Mouse (Mus musculus): Measurements from ENCODE around the gene Prkcsh. TPM values are rescaled to one million over a fixed set of nuclear protein-coding genes. Genes with fewer than 3 reads are reported as not detected.
A peak's percentile ranks its signal among the peaks of the same experiment; 100 is the strongest.

The Prkcsh gene
- polyA plus RNA-seq, 1 experiment from 2014 or later, result 94.6 TPM

- Histone ChIP-seq H3K4me2 (peak overlapping the region; percentile 61), H3K4me3 (peak overlapping the region; percentile 24), H3K9me3 (no peaks in the 10 kb centered on the region), H3K27me3 (replicated peaks) (no peaks in the 10 kb centered on the region), H3K36me3 (replicated peaks) (peaks cover 7% of the 10 kb centered on the region; the same call in 1 of the 2 replicates), H3K4me1 (peaks cover 23% of the 10 kb centered on the region), H3K27ac (peak overlapping the region; percentile 42; the same call in 1 of the 2 replicates), H3K9ac (no peak overlapping the region)
- WGBS, result under 1% methylated on average over 32 of the region's 32 CpGs
- ATAC-seq (replicated peaks), result peak; percentile 31
Measured at GRCm38 (mm10) chr9:22054411-22055076, 51.9 kb downstream of the Prkcsh start.

GRCm38 (mm10) chr9:22055713-22056112 lies 53.1 kb downstream of the Prkcsh start:
- peaks cover 17% of the 10 kb centered on the region for H3K4me1 ChIP-seq
- 38% methylated on average over 29 of the region's 29 CpGs for WGBS
- no peak overlapping the region for H3K4me2 ChIP-seq
- H3K9me3 ChIP-seq, result no peaks in the 10 kb centered on the region
- no peaks in the 10 kb centered on the region for H3K27me3 ChIP-seq (replicated peaks)
- no peak for ATAC-seq (replicated peaks)
- no peak overlapping the region for H3K27ac ChIP-seq
- H3K9ac ChIP-seq, result no peak overlapping the region
- H3K36me3 ChIP-seq (replicated peaks), result peaks cover 8% of the 10 kb centered on the region; the same call in 1 of the 2 replicates
- H3K4me3 ChIP-seq, result no peak overlapping the region

GRCm38 (mm10) chr9:22056303-22056910 lies 53.8 kb downstream of the Prkcsh start:
- H3K9me3 ChIP-seq, result no peaks in the 10 kb centered on the region

GRCm38 (mm10) chr9:22057031-22057517 lies 54.5 kb downstream of the Prkcsh start:
- Histone ChIP-seq H3K9me3 (no peaks in the 10 kb centered on the region), H3K27me3 (replicated peaks) (no peaks in the 10 kb centered on the region), H3K4me2 (no peak overlapping the region), H3K4me3 (no peak overlapping the region), H3K36me3 (replicated peaks) (peaks cover 12% of the 10 kb centered on the region; the same call in 1 of the 2 replicates), H3K9ac (no peak overlapping the region), H3K27ac (no peak overlapping the region), H3K4me1 (peaks cover 15% of the 10 kb centered on the region)
- ATAC-seq (replicated peaks), result no peak
- WGBS, result 92% methylated on average over 9 of the region's 9 CpGs

More at GRCm38 (mm10) chr9:22056303-22056910, 53.8 kb downstream of the Prkcsh start:
- H3K4me3 ChIP-seq, result no peak overlapping the region
- no peak for ATAC-seq (replicated peaks)
- peaks cover 17% of the 10 kb centered on the region for H3K4me1 ChIP-seq
- H3K4me2 ChIP-seq, result no peak overlapping the region
- no peak overlapping the region for H3K9ac ChIP-seq
- WGBS, result 79% methylated on average over 9 of the region's 9 CpGs
- no peak overlapping the region for H3K27ac ChIP-seq
- H3K36me3 ChIP-seq (replicated peaks), result peaks cover 12% of the 10 kb centered on the region; the same call in 1 of the 2 replicates
- no peaks in the 10 kb centered on the region for H3K27me3 ChIP-seq (replicated peaks)

- H3K27me3 ChIP-seq (replicated peaks), result no peaks in the 10 kb centered on the region
- H3K4me2 ChIP-seq, result no peak overlapping the region
- 89% methylated on average over 9 of the region's 9 CpGs for WGBS
- H3K9ac ChIP-seq, result no peak overlapping the region
- no peak overlapping the region for H3K4me3 ChIP-seq
- H3K9me3 ChIP-seq, result no peaks in the 10 kb centered on the region
- no peak for ATAC-seq (replicated peaks)
- no peak overlapping the region for H3K27ac ChIP-seq
- peaks cover 12% of the 10 kb centered on the region for H3K4me1 ChIP-seq
- peaks cover 15% of the 10 kb centered on the region; the same call in 1 of the 2 replicates for H3K36me3 ChIP-seq (replicated peaks)
Measured at GRCm38 (mm10) chr9:22058011-22058424, 55.4 kb downstream of the Prkcsh start.

GRCm38 (mm10) chr9:22061339-22061738 lies 58.7 kb downstream of the Prkcsh start:
- H3K36me3 ChIP-seq (replicated peaks), result peaks cover 39% of the 10 kb centered on the region

More at GRCm38 (mm10) chr9:22061339-22061738, 58.7 kb downstream of the Prkcsh start:
- Histone ChIP-seq H3K9me3 (no peaks in the 10 kb centered on the region), H3K4me3 (no peak overlapping the region), H3K9ac (no peak overlapping the region), H3K27ac (no peak overlapping the region), H3K27me3 (replicated peaks) (no peaks in the 10 kb centered on the region), H3K4me1 (no peaks in the 10 kb centered on the region), H3K4me2 (no peak overlapping the region)
- 82% methylated on average over 2 of the region's 2 CpGs for WGBS
- ATAC-seq (replicated peaks), result no peak

Other genes starting within 250 kb of the Prkcsh start
- 15.7 and 17.8 TPM in 2 replicates for gene Spc24, start 242.5 kb upstream of the Prkcsh start, polyA plus RNA-seq (2015; fragmentation: Nextera tagmentation; extraction: Ambion mirVana)
- gene Kank2, start 204.1 kb upstream of the Prkcsh start, polyA plus RNA-seq (2015; fragmentation: Nextera tagmentation; extraction: Ambion mirVana), result 5.8 TPM in 2 replicates
- 0.61 and 0.74 TPM in 2 replicates for gene Angptl8, start 167.3 kb upstream of the Prkcsh start, polyA plus RNA-seq (2015; fragmentation: Nextera tagmentation; extraction: Ambion mirVana)
- gene Dock6, start 150.2 kb upstream of the Prkcsh start, polyA plus RNA-seq (2015; fragmentation: Nextera tagmentation; extraction: Ambion mirVana), result 19.2 and 20.4 TPM in 2 replicates
- 15.4 and 15.5 TPM in 2 replicates for gene Rab3d, start 84.6 kb upstream of the Prkcsh start, polyA plus RNA-seq (2015; fragmentation: Nextera tagmentation; extraction: Ambion mirVana)
- gene Ccdc159, start 75.3 kb upstream of the Prkcsh start, polyA plus RNA-seq (2015; fragmentation: Nextera tagmentation; extraction: Ambion mirVana), result 13.4 and 14.1 TPM in 2 replicates
- 49.3 and 52.4 TPM in 2 replicates for gene Tmem205, start 75.2 kb upstream of the Prkcsh start, polyA plus RNA-seq (2015; fragmentation: Nextera tagmentation; extraction: Ambion mirVana)
- 116 and 120 TPM in 2 replicates for gene Plppr2, start 65.8 kb upstream of the Prkcsh start, polyA plus RNA-seq (2015; fragmentation: Nextera tagmentation; extraction: Ambion mirVana)
- 10.5 TPM in 2 replicates for gene Swsap1, start 47.1 kb upstream of the Prkcsh start, polyA plus RNA-seq (2015; fragmentation: Nextera tagmentation; extraction: Ambion mirVana)
- gene Epor, start 39.3 kb upstream of the Prkcsh start, polyA plus RNA-seq (2015; fragmentation: Nextera tagmentation; extraction: Ambion mirVana), result 1.6 and 1.9 TPM in 2 replicates
- 1.1 and 1.8 TPM in 2 replicates for gene Rgl3, start 13.4 kb upstream of the Prkcsh start, polyA plus RNA-seq (2015; fragmentation: Nextera tagmentation; extraction: Ambion mirVana)
- 4.8 and 6.4 TPM in 2 replicates for gene Ccdc151, start 172 bp upstream of the Prkcsh start, polyA plus RNA-seq (2015; fragmentation: Nextera tagmentation; extraction: Ambion mirVana)
- gene Elavl3, start 49.2 kb downstream of the Prkcsh start, polyA plus RNA-seq (2015; fragmentation: Nextera tagmentation; extraction: Ambion mirVana), result 110 and 113 TPM in 2 replicates
- not detected in 2 replicates for gene Gm49318, start 68.5 kb downstream of the Prkcsh start, polyA plus RNA-seq (2015; fragmentation: Nextera tagmentation; extraction: Ambion mirVana)
- 21.7 and 22.5 TPM in 2 replicates for gene Zfp653, start 68.6 kb downstream of the Prkcsh start, polyA plus RNA-seq (2015; fragmentation: Nextera tagmentation; extraction: Ambion mirVana)
- 58.8 and 59.4 TPM in 2 replicates for gene Ecsit, start 82.6 kb downstream of the Prkcsh start, polyA plus RNA-seq (2015; fragmentation: Nextera tagmentation; extraction: Ambion mirVana)
- gene Cnn1, start 96.4 kb downstream of the Prkcsh start, polyA plus RNA-seq (2015; fragmentation: Nextera tagmentation; extraction: Ambion mirVana), result 1.9 and 2.4 TPM in 2 replicates
- 181 and 198 TPM in 2 replicates for gene Elof1, start 114.4 kb downstream of the Prkcsh start, polyA plus RNA-seq (2015; fragmentation: Nextera tagmentation; extraction: Ambion mirVana)
- gene Acp5, start 132.9 kb downstream of the Prkcsh start, polyA plus RNA-seq (2015; fragmentation: Nextera tagmentation; extraction: Ambion mirVana), result 0.66 and 0.96 TPM in 2 replicates
- 84.2 and 85.7 TPM in 2 replicates for gene Pigyl, start 154.0 kb downstream of the Prkcsh start, polyA plus RNA-seq (2015; fragmentation: Nextera tagmentation; extraction: Ambion mirVana)
- gene Zfp872, start 185.3 kb downstream of the Prkcsh start, polyA plus RNA-seq (2015; fragmentation: Nextera tagmentation; extraction: Ambion mirVana), result 0.41 and 0.48 TPM in 2 replicates
- 10.3 and 11.4 TPM in 2 replicates for gene Zfp809, start 222.9 kb downstream of the Prkcsh start, polyA plus RNA-seq (2015; fragmentation: Nextera tagmentation; extraction: Ambion mirVana)

Measured in midbrain, embryonic 15.5 days (tissue).